Mouse (Mus musculus): ENCODE measurements around the gene Cox14. TPM values are rescaled to one million over a fixed set of nuclear protein-coding genes. Genes with fewer than 3 reads are reported as not detected.
A peak's percentile ranks its signal among the peaks of the same experiment; 100 is the strongest.

Cox14 gene
- not detected in 2 replicates for polyA plus RNA-seq (2012; ENCODE audit: insufficient read depth, insufficient read length, low replicate concordance, missing spikeins)

- H3K4me3 ChIP-seq (ENCODE audit: insufficient read depth, low read depth, low read length), result peak within 1 kb of the TSS; percentile 94
- 1% methylated on average over 68 of the region's 68 CpGs for WGBS
- H3K4me1 ChIP-seq (ENCODE audit: control insufficient read depth, insufficient read depth, low read length), result peaks cover 33% of the 10 kb centered on the region
- peak within 1 kb of the TSS; percentile 98 for H3K27ac ChIP-seq (ENCODE audit: insufficient read depth, low read depth, low read length)
- peak; percentile 65 for TF ChIP-seq POLR2A (IDR thresholded peaks at IDR 0.05; ENCODE audit: insufficient read depth, low read depth, low read length)
- TF ChIP-seq CTCF (IDR thresholded peaks at IDR 0.05; ENCODE audit: insufficient read depth, low read depth, low read length), result peak; percentile 90
These were observed at the start of gene Cox14 for GRCm38 (mm10) chr15:99725341-99726155. Gene Cox14, plus strand, starts transcription at chr15:99725618.

- WGBS, result 21% methylated on average over 8 of the region's 8 CpGs
- peak overlapping the region; percentile 47; the same call in 1 of the 2 replicates for H3K27ac ChIP-seq (ENCODE audit: insufficient read depth, low read depth, low read length)
- TF ChIP-seq CTCF (IDR thresholded peaks at IDR 0.05; ENCODE audit: insufficient read depth, low read depth, low read length) (no peak), POLR2A (IDR thresholded peaks at IDR 0.05; ENCODE audit: insufficient read depth, low read depth, low read length) (no peak)
- no peak overlapping the region for H3K4me3 ChIP-seq (ENCODE audit: insufficient read depth, low read depth, low read length)
- peaks cover 39% of the 10 kb centered on the region for H3K4me1 ChIP-seq (ENCODE audit: control insufficient read depth, insufficient read depth, low read length)
These were observed 48.3 kb upstream of the Cox14 start for GRCm38 (mm10) chr15:99677089-99677488.

GRCm38 (mm10) chr15:99678063-99678800, 47.2 kb upstream of the Cox14 start:
- peaks cover 31% of the 10 kb centered on the region for H3K4me1 ChIP-seq (ENCODE audit: control insufficient read depth, insufficient read depth, low read length)

GRCm38 (mm10) chr15:99679008-99679407, 46.4 kb upstream of the Cox14 start:
- Histone ChIP-seq H3K4me3 (ENCODE audit: insufficient read depth, low read depth, low read length) (no peak overlapping the region), H3K27ac (ENCODE audit: insufficient read depth, low read depth, low read length) (no peak overlapping the region), H3K4me1 (ENCODE audit: control insufficient read depth, insufficient read depth, low read length) (peaks cover 28% of the 10 kb centered on the region)
- WGBS, result 81% methylated on average over 7 of the region's 7 CpGs
- TF ChIP-seq CTCF (IDR thresholded peaks at IDR 0.05; ENCODE audit: insufficient read depth, low read depth, low read length), result no peak

More at GRCm38 (mm10) chr15:99678063-99678800, 47.2 kb upstream of the Cox14 start:
- H3K27ac ChIP-seq (ENCODE audit: insufficient read depth, low read depth, low read length), result no peak overlapping the region
- H3K4me3 ChIP-seq (ENCODE audit: insufficient read depth, low read depth, low read length), result no peak overlapping the region
- WGBS, result 28% methylated on average over 13 of the region's 13 CpGs
- TF ChIP-seq CTCF (IDR thresholded peaks at IDR 0.05; ENCODE audit: insufficient read depth, low read depth, low read length), result no peak
- TF ChIP-seq POLR2A (IDR thresholded peaks at IDR 0.05; ENCODE audit: insufficient read depth, low read depth, low read length), result no peak

GRCm38 (mm10) chr15:99682880-99683279, 42.5 kb upstream of the Cox14 start:
- no peak overlapping the region for H3K27ac ChIP-seq (ENCODE audit: insufficient read depth, low read depth, low read length)
- H3K4me3 ChIP-seq (ENCODE audit: insufficient read depth, low read depth, low read length), result no peak overlapping the region
- 96% methylated on average over 7 of the region's 7 CpGs for WGBS
- H3K4me1 ChIP-seq (ENCODE audit: control insufficient read depth, insufficient read depth, low read length), result peaks cover 9% of the 10 kb centered on the region
- TF ChIP-seq POLR2A (IDR thresholded peaks at IDR 0.05; ENCODE audit: insufficient read depth, low read depth, low read length), result no peak
- TF ChIP-seq CTCF (IDR thresholded peaks at IDR 0.05; ENCODE audit: insufficient read depth, low read depth, low read length), result no peak

GRCm38 (mm10) chr15:99684156-99684555, 41.3 kb upstream of the Cox14 start:
- WGBS, result 94% methylated on average over 5 of the region's 5 CpGs
- Histone ChIP-seq H3K4me3 (ENCODE audit: insufficient read depth, low read depth, low read length) (no peak overlapping the region), H3K4me1 (ENCODE audit: control insufficient read depth, insufficient read depth, low read length) (peaks cover 5% of the 10 kb centered on the region), H3K27ac (ENCODE audit: insufficient read depth, low read depth, low read length) (no peak overlapping the region)
- TF ChIP-seq POLR2A (IDR thresholded peaks at IDR 0.05; ENCODE audit: insufficient read depth, low read depth, low read length) (no peak), CTCF (IDR thresholded peaks at IDR 0.05; ENCODE audit: insufficient read depth, low read depth, low read length) (no peak)

GRCm38 (mm10) chr15:99688712-99689111, 36.7 kb upstream of the Cox14 start:
- TF ChIP-seq POLR2A (IDR thresholded peaks at IDR 0.05; ENCODE audit: insufficient read depth, low read depth, low read length), result no peak
- TF ChIP-seq CTCF (IDR thresholded peaks at IDR 0.05; ENCODE audit: insufficient read depth, low read depth, low read length), result peak; percentile 80
- no peak overlapping the region for H3K27ac ChIP-seq (ENCODE audit: insufficient read depth, low read depth, low read length)
- no peak overlapping the region for H3K4me3 ChIP-seq (ENCODE audit: insufficient read depth, low read depth, low read length)
- WGBS, result 0% methylated on average over 4 of the region's 4 CpGs
- H3K4me1 ChIP-seq (ENCODE audit: control insufficient read depth, insufficient read depth, low read length), result peaks cover 19% of the 10 kb centered on the region

GRCm38 (mm10) chr15:99690924-99691323, 34.5 kb upstream of the Cox14 start:
- TF ChIP-seq CTCF (IDR thresholded peaks at IDR 0.05; ENCODE audit: insufficient read depth, low read depth, low read length) (no peak), POLR2A (IDR thresholded peaks at IDR 0.05; ENCODE audit: insufficient read depth, low read depth, low read length) (no peak)
- peaks cover 19% of the 10 kb centered on the region for H3K4me1 ChIP-seq (ENCODE audit: control insufficient read depth, insufficient read depth, low read length)
- WGBS, result 51% methylated on average over 4 of the region's 4 CpGs
- H3K4me3 ChIP-seq (ENCODE audit: insufficient read depth, low read depth, low read length), result no peak overlapping the region
- no peak overlapping the region for H3K27ac ChIP-seq (ENCODE audit: insufficient read depth, low read depth, low read length)

- Histone ChIP-seq H3K4me1 (ENCODE audit: control insufficient read depth, insufficient read depth, low read length) (peaks cover 19% of the 10 kb centered on the region), H3K27ac (ENCODE audit: insufficient read depth, low read depth, low read length) (no peak overlapping the region), H3K4me3 (ENCODE audit: insufficient read depth, low read depth, low read length) (no peak overlapping the region)
- 57% methylated on average over 9 of the region's 9 CpGs for whole genome bisulfite sequencing
- TF ChIP-seq CTCF (IDR thresholded peaks at IDR 0.05; ENCODE audit: insufficient read depth, low read depth, low read length) (no peak), POLR2A (IDR thresholded peaks at IDR 0.05; ENCODE audit: insufficient read depth, low read depth, low read length) (no peak)
These were observed 33.4 kb upstream of the Cox14 start for GRCm38 (mm10) chr15:99691976-99692375.

All from olfactory bulb, adult 2 months (tissue).